Mouse (Mus musculus) neural tube, embryonic 13.5 days (tissue): ENCODE results near the gene Gpr150. TPM values are rescaled to one million over a fixed set of nuclear protein-coding genes. Genes with fewer than 3 reads are reported as not detected.

Experiments used
- ATAC-seq: fragments of 200-750 bp; cut with Nextera tagmentation; 2 replicates; pipeline ENCODE4 v1.8.0; 2017; ENCODE audit warnings: low read depth, mild to moderate bottlenecking, moderate TSS enrichment, moderate library complexity
- H3K27ac ChIP-seq: fragments of 300-500 bp; sonication (generic); replicated peaks from 2 replicates; pipeline ENCODE4 v1.5.1; 2015; ENCODE audit warnings: moderate library complexity, mild to moderate bottlenecking, inconsistent platforms
- H3K27me3 ChIP-seq: fragments of 300-500 bp; sonication (generic); 2 replicates; pipeline ENCODE4 v1.6.1; 2015; ENCODE audit warnings: mild to moderate bottlenecking, inconsistent platforms
- H3K36me3 ChIP-seq: fragments of 300-500 bp; sonication (generic); 2 replicates; pipeline ENCODE4 v1.6.1; 2015; ENCODE audit warnings: mild to moderate bottlenecking, inconsistent platforms
- H3K4me1 ChIP-seq: fragments of 300-500 bp; sonication (generic); replicated peaks from 2 replicates; pipeline ENCODE4 v1.6.1; 2015; ENCODE audit warnings: inconsistent platforms
- H3K4me2 ChIP-seq: fragments of 300-500 bp; sonication (generic); 2 replicates; pipeline ENCODE4 v1.6.1; 2015; ENCODE audit warnings: inconsistent platforms, mild to moderate bottlenecking, moderate library complexity
- H3K4me3 ChIP-seq: fragments of 300-500 bp; sonication (generic); 2 replicates; pipeline ENCODE4 v1.5.1; 2015; ENCODE audit warnings: mild to moderate bottlenecking, inconsistent platforms
- H3K9ac ChIP-seq: fragments of 300-500 bp; sonication (generic); 2 replicates; pipeline ENCODE4 v1.6.1; 2015; ENCODE audit warnings: moderate library complexity, mild to moderate bottlenecking, inconsistent platforms
- H3K9me3 ChIP-seq: fragments of 300-500 bp; sonication (generic); 2 replicates; pipeline ENCODE4 v1.6.1; 2016; ENCODE audit warnings: inconsistent platforms
- WGBS: fragments of 180-500 bp; shearing (Covaris S2); methylation state at CpG from one replicate; pipeline ENCODE4 v1.1.7; 2015; 5-methylcytosine and 5-hydroxymethylcytosine counted together
- polyA plus RNA-seq: library from polyadenylated mRNA; unstranded; fragments of >200 nt; fragmentation: Nextera tagmentation; extraction: Ambion mirVana; gene quantifications from 2 replicates; pipeline ENCODE4 v1.2.1, GENCODE M21; 2015

Gpr150 gene
- polyA plus RNA-seq, 1 experiment from 2014 or later, result 3.2 TPM

GRCm38 (mm10) chr13:76056261-76056724 lies 503 bp downstream of the Gpr150 start:
- peak overlapping the region; percentile 73 for H3K9ac ChIP-seq
- H3K4me1 ChIP-seq, result peaks cover 19% of the 10 kb centered on the region
- WGBS, result 1% methylated on average over 34 of the region's 34 CpGs
- H3K4me3 ChIP-seq, result peak overlapping the region; percentile 58
- peak overlapping the region; percentile 99 for H3K4me2 ChIP-seq
- peaks cover 54% of the 10 kb centered on the region for H3K27me3 ChIP-seq
- peak; percentile 95 for ATAC-seq
- peak overlapping the region; percentile 28; the same call in 1 of the 2 replicates for H3K27ac ChIP-seq
- H3K9me3 ChIP-seq, result no peaks in the 10 kb centered on the region
- no peaks in the 10 kb centered on the region for H3K36me3 ChIP-seq

GRCm38 (mm10) chr13:76055391-76056232 lies 1.2 kb downstream of the Gpr150 start:
- peak overlapping the region; percentile 28; the same call in 1 of the 2 replicates for H3K27ac ChIP-seq
- peak overlapping the region; percentile 58 for H3K4me3 ChIP-seq
- no peaks in the 10 kb centered on the region for H3K36me3 ChIP-seq
- 1% methylated on average over 59 of the region's 59 CpGs for WGBS
- ATAC-seq, result peak; percentile 76
- H3K27me3 ChIP-seq, result peaks cover 54% of the 10 kb centered on the region
- H3K9me3 ChIP-seq, result no peaks in the 10 kb centered on the region
- H3K9ac ChIP-seq, result peak overlapping the region; percentile 73
- peak overlapping the region; percentile 99 for H3K4me2 ChIP-seq
- H3K4me1 ChIP-seq, result peaks cover 19% of the 10 kb centered on the region

GRCm38 (mm10) chr13:76044971-76045370 lies 11.8 kb downstream of the Gpr150 start:
- ATAC-seq, result no peak
- Histone ChIP-seq H3K9me3 (no peaks in the 10 kb centered on the region), H3K27ac (no peak overlapping the region), H3K4me1 (no peaks in the 10 kb centered on the region), H3K9ac (no peak overlapping the region), H3K36me3 (no peaks in the 10 kb centered on the region), H3K27me3 (no peaks in the 10 kb centered on the region), H3K4me2 (no peak overlapping the region), H3K4me3 (no peak overlapping the region)

GRCm38 (mm10) chr13:76042455-76042854 lies 14.3 kb downstream of the Gpr150 start:
- H3K4me1 ChIP-seq, result no peaks in the 10 kb centered on the region
- no peak overlapping the region for H3K27ac ChIP-seq
- no peak for ATAC-seq
- H3K27me3 ChIP-seq, result no peaks in the 10 kb centered on the region
- no peak overlapping the region for H3K9ac ChIP-seq
- H3K4me2 ChIP-seq, result no peak overlapping the region
- no peaks in the 10 kb centered on the region for H3K36me3 ChIP-seq
- WGBS, result 56% methylated on average over 1 of the region's 1 CpGs
- H3K4me3 ChIP-seq, result no peak overlapping the region
- no peaks in the 10 kb centered on the region for H3K9me3 ChIP-seq

- ATAC-seq, result no peak
- Histone ChIP-seq H3K36me3 (no peaks in the 10 kb centered on the region), H3K4me1 (no peaks in the 10 kb centered on the region), H3K4me3 (no peak overlapping the region), H3K27me3 (no peaks in the 10 kb centered on the region), H3K27ac (no peak overlapping the region), H3K9me3 (no peaks in the 10 kb centered on the region), H3K4me2 (no peak overlapping the region), H3K9ac (no peak overlapping the region)
- 78% methylated on average over 3 of the region's 3 CpGs for WGBS
Observed at GRCm38 (mm10) chr13:76024588-76024987, 32.2 kb downstream of the Gpr150 start.

GRCm38 (mm10) chr13:76021782-76022181 lies 35.0 kb downstream of the Gpr150 start:
- no peaks in the 10 kb centered on the region for H3K27me3 ChIP-seq
- H3K9me3 ChIP-seq, result no peaks in the 10 kb centered on the region
- WGBS, result 91% methylated on average over 2 of the region's 2 CpGs
- no peak for ATAC-seq
- H3K36me3 ChIP-seq, result no peaks in the 10 kb centered on the region
- no peak overlapping the region for H3K4me2 ChIP-seq
- no peak overlapping the region for H3K27ac ChIP-seq
- H3K9ac ChIP-seq, result no peak overlapping the region
- peaks cover 14% of the 10 kb centered on the region for H3K4me1 ChIP-seq
- H3K4me3 ChIP-seq, result no peak overlapping the region

- H3K36me3 ChIP-seq, result no peaks in the 10 kb centered on the region
- H3K9ac ChIP-seq, result peak overlapping the region; percentile 55
- peak overlapping the region; percentile 67 for H3K4me2 ChIP-seq
- H3K4me3 ChIP-seq, result peak overlapping the region; percentile 56
- peak; percentile 70 for ATAC-seq
- H3K9me3 ChIP-seq, result no peaks in the 10 kb centered on the region
- WGBS, result 48% methylated on average over 5 of the region's 5 CpGs
- peaks cover 15% of the 10 kb centered on the region for H3K4me1 ChIP-seq
- H3K27ac ChIP-seq, result peak overlapping the region; percentile 95
- no peaks in the 10 kb centered on the region for H3K27me3 ChIP-seq
Observed at GRCm38 (mm10) chr13:76018844-76019400, 37.9 kb downstream of the Gpr150 start.

- Histone ChIP-seq H3K4me3 (peak within 1 kb of the TSS; percentile 56), H3K36me3 (no peaks in the 10 kb centered on the region), H3K27me3 (no peaks in the 10 kb centered on the region), H3K9ac (peak within 1 kb of the TSS; percentile 85), H3K4me1 (peaks cover 15% of the 10 kb centered on the region), H3K4me2 (peak within 1 kb of the TSS; percentile 67), H3K27ac (peak within 1 kb of the TSS; percentile 95), H3K9me3 (no peaks in the 10 kb centered on the region)
- peak; percentile 100 for ATAC-seq
- WGBS, result under 1% methylated on average over 50 of the region's 50 CpGs
Observed at GRCm38 (mm10) chr13:76017974-76018843, 38.6 kb downstream of the Gpr150 start, which contains the start of gene Rfesd. Gene Rfesd (minus strand): TSS chr13:76018719.

- Histone ChIP-seq H3K4me3 (peak overlapping the region; percentile 56), H3K36me3 (no peaks in the 10 kb centered on the region), H3K27ac (peak overlapping the region; percentile 95), H3K9ac (peak overlapping the region; percentile 85), H3K9me3 (no peaks in the 10 kb centered on the region), H3K4me2 (peak overlapping the region; percentile 67), H3K27me3 (no peaks in the 10 kb centered on the region), H3K4me1 (peaks cover 15% of the 10 kb centered on the region)
- ATAC-seq, result no peak
- 73% methylated on average over 4 of the region's 4 CpGs for WGBS
Observed at GRCm38 (mm10) chr13:76017465-76017864, 39.3 kb downstream of the Gpr150 start.

GRCm38 (mm10) chr13:76014511-76014910 lies 42.3 kb downstream of the Gpr150 start:
- no peak for ATAC-seq
- no peaks in the 10 kb centered on the region for H3K9me3 ChIP-seq
- H3K4me1 ChIP-seq, result peaks cover 15% of the 10 kb centered on the region
- no peaks in the 10 kb centered on the region for H3K36me3 ChIP-seq
- whole genome bisulfite sequencing, result 81% methylated on average over 2 of the region's 2 CpGs
- H3K27me3 ChIP-seq, result no peaks in the 10 kb centered on the region
- H3K4me3 ChIP-seq, result no peak overlapping the region
- H3K9ac ChIP-seq, result no peak overlapping the region
- no peak overlapping the region for H3K4me2 ChIP-seq
- no peak overlapping the region for H3K27ac ChIP-seq
